Mouse (Mus musculus): Measurements from ENCODE around the gene Ccdc184. TPM values are rescaled to one million over a fixed set of nuclear protein-coding genes. Genes with fewer than 3 reads are reported as not detected.

The Ccdc184 gene
- 0.55 and 0.71 TPM in 2 replicates for total RNA-seq (2021)
- long read RNA-seq, partial matches to known transcripts = 0 of 1 reads
- long read RNA-seq, other reads (novel, unspliced or antisense) = 0 of 1 reads

- DNase-seq = no peak
Measured at GRCm38 (mm10) chr15:98166963-98167644, at the start of gene Ccdc184. Gene Ccdc184 (plus strand): TSS chr15:98167158.

GRCm38 (mm10) chr15:98119363-98119762 lies 47.6 kb upstream of the Ccdc184 start:
- no peak for DNase-seq

DNA sequence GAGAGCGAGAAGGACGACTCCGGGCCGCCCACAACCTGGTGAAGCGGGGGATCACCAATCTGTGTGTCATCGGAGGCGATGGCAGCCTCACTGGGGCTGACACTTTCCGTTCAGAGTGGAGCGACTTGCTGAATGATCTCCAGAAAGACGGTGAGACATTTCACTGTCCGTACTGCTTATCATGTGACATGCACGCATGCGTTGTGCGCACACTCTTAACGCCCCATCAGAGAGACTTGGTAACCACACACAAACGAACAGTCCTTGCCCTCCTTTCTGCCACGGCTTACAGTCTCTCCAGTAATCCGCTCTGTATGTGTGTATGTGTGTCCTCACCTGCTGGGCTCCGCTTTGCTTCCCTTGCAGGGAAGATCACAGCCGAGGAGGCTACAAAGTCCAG lies 46.1 kb upstream of the Ccdc184 start:
- no peak for DNase-seq

- DNase-seq = no peak
Measured at GRCm38 (mm10) chr15:98131001-98131400, 36.0 kb upstream of the Ccdc184 start.

DNA sequence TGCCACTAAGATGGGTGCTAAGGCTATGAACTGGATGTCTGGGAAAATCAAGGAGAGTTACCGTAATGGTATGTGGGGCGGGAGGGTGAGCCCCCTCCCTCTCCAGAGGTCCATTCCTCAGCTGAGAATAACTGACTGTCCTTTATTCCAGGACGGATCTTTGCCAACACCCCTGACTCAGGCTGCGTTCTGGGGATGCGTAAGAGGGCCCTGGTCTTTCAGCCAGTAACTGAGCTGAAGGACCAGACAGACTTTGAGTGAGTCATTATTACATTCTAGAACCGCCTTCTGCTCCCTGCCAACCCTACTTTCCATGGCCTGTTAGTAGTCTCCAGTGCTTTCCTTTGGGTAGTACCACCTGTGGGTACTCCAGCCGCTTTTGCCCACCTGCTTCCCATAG lies 35.5 kb upstream of the Ccdc184 start:
- DNase-seq = no peak

DNA sequence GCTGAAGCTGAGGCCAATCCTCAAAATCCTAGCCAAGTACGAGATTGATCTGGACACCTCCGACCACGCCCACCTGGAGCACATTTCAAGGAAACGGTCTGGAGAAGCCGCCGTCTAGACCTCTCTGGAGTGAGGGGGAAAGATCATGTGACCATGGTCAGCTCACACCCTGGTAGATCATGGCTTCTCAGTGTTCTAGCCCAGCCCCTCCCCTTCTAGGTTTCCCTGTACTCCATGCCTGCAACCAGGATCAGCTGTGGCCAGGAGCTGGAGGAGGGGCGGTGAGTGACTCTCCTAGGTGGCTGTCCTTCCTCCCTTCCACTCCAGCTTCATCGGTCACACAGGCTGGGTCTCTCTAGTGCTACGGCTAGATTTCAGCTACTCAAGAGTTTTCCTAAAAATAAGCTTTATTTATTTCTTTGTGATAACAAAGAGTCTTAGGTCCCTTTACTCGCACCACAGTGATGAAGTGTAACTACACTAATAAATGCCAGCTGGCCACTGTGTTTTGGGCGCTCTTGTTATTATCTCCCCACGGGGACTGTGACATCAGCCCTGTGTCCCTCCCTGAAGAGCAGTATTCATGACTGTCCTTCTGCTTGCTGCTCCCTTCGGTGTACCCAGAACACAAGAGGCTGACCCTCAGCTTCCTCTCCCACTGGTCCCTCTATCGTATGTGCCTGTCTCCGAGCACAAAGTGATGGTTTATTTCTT lies 34.9 kb upstream of the Ccdc184 start:
- no peak for DNase-seq

- DNase-seq = no peak
Measured at GRCm38 (mm10) chr15:98133471-98133870, 33.5 kb upstream of the Ccdc184 start.

- no peak for DNase-seq
Measured at GRCm38 (mm10) chr15:98134034-98134433, 32.9 kb upstream of the Ccdc184 start.

- no peak for DNase-seq
Measured at GRCm38 (mm10) chr15:98134666-98135065, 32.3 kb upstream of the Ccdc184 start.

DNA sequence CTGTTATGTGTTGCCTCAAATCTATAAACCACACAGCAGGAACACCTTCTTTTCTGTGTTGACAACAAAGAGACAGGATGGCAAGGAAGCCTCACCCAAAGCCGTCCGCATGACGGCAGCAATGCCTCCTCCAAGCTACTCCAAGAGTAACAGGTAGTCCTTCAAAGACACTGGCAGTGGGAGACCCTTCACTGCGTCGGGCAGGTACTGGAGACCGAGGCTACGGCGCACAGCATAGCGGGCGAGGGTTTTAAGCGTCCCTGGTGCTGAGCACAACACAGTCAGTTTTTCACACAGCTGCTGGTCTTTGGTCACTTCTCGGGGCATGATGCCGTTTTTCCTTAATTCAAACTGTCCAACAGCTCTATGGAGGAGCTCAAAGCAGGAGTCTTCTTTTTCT lies 31.3 kb upstream of the Ccdc184 start:
- no peak for DNase-seq

DNA sequence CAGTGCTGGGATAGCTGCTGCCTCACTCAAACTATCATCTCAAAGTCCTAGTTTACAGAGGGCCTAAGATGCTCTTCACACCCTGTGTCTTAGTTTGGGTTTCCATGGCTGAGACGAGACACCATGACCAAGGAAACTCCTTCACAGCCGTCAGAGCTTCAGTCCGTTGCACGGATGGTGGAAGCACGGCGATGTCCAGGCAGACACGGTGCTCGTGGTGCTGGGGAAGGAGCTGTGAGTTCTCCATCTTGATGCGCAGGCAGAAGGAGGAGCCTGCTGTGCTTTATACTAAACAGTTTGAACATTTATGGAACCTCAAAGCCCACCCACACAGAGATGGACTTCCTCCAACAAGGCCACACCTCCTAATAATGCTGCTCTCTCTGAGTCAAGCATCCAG lies 30.1 kb upstream of the Ccdc184 start:
- DNase-seq = no peak

DNA sequence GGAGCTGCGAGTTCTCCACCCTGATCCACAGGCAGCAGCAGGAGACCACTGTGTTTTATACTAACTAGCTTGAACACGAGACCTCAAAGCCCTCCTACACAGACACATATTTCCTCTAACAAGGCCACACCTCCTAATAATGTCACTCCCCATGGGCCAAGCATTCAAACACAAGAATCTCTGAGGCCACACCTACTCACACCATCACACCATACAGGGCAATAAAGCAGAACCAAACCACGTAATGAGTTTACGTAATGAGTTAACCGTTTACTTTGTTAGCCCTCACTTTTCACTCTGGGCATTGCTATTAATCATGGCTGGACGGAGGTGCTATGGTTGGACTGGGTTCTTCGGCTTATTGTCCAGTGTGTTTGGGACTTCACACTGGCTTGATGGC lies 27.2 kb upstream of the Ccdc184 start:
- no peak for DNase-seq

DNA sequence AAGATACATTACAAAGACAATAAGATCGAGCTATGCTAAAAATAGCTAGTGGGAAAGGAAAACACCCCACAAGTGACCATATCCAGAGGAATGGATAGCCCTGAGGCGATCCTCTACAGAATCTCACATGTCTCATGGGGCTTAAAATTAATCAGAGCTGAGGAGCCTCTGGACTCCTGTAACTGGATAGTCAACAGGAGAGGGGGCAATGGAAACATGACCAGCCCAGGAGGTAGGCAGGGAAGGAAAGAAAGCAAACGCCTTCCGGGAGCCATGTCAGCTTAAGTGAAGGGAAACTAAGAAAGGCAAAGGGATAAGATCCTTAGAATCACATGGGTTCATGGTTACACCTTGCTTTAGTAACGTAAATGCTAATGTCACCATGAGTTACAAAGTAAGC lies 26.1 kb upstream of the Ccdc184 start:
- DNase-seq = no peak

GRCm38 (mm10) chr15:98142515-98142914 lies 24.4 kb upstream of the Ccdc184 start:
- DNase-seq = no peak

DNA sequence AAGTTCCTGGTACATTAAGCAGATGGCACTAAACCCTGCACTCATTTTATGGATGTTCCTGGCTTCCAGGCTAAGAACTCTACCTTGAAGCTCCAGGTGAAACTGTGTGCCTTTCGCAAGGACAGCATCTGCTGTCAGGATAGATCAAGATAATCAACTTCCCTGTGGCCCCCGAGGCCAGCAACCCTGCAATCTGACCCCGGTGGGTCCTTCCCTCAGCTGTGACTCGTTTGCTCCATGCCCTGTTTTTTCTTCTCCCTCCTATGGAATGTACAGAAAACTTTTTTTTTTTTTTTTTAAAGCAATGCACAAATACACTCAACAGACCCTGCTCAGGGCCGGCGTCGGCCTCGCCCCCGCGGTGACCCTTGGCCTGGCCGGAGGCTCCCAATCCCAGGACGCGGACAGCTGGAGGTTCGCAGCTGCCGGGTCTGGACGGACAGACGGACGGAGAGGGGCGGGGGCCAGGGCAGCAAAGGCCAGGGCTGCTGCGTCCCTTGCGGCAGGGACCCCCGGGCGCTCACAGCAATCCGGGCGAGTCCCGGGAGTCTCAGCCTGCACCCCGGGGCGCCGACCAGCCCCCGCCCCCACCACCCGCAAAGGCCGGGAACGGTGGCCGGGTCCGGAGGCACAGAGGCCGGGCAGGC lies 22.0 kb upstream of the Ccdc184 start:
- DNase-seq = peak; percentile 43

DNA sequence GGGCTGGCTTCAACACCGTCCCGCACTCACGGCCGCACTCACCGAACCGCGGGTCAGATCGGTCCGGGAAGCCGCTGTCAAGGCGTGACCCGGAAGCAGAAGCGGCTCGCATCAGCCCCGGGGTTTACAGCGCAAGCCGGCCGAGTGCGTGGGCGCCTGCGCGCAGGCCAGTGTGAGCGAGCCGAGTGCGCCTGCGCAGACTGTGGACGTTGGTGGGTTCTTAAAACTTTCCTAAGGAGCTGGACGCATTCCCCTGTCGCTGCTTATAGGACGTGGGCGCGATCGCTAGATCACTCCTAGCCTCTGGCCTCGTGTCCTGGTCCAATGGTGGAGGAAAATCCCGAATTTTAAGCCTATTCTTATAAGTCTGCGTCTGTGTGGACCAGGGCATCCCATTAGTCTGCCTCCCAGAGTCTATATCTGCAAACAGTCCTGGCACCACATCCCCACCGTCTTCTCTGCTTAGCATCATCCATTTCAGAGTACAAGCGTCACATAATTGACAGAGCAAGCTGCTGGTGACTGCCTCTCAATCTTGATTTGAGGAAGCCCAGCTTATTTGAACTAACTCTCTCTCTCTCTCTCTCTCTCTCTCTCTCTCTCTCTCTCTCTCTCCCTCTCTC lies 21.3 kb upstream of the Ccdc184 start:
- DNase-seq = peak; percentile 95

DNA sequence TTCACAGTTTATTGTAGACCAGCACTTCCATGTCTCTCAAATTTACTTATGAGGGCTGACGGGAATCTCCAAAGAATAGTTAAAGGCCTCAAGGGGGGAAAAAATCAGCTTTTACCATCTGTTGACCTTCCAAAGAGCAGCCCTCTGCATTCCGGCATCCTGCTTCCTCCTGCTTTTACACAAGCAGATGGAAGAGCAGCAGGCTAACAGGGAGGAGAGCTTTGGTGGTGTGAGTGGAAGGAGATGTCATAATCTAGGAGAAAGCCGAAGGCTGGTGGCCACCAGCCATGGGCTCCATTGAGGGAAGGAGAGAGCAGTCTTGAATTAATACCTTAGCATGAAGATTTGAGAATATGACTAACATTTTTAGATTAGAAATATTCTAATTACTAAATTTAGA lies 18.6 kb upstream of the Ccdc184 start:
- no peak for DNase-seq

GRCm38 (mm10) chr15:98149166-98149602 lies 17.8 kb upstream of the Ccdc184 start:
- no peak for DNase-seq

DNA sequence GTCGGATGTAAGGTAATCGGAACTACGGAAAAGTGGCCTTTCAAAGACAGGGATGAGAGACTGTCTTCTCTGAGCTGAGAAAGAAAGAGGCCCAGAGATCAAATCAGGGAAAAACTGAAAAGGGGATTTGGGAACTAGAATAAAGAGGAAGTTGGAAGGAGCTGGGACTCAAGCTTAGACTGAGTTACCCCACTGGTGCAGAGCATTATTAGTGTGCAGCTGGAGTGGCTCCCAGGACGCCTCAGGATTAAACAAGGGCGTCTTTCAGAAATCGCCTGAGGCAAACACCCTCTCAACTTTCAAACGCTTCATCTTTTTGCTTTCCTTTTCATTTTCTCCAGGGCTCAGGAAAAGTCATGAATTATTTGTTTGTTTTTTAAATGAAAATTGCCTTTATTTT lies 14.0 kb upstream of the Ccdc184 start:
- DNase-seq = no peak

DNA sequence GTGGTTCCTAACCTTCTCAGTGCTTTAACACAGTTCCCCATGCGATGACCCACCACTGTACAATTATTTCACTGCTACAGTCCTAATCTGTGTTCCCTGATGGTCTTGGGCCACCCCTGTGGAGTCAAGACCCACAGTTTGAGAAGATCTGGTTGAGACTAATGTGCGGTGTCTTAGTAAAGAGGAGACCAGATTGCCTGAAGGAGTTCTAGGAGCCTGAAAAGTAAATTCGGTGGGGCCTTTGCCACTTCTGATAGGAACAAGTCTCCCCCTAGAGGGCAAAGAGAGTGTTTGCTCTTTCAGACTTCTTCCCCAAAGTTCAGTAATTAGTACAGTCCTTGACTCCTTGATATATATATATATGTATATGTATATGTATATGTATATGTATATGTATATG lies 13.3 kb upstream of the Ccdc184 start:
- no peak for DNase-seq

GRCm38 (mm10) chr15:98154146-98154545 lies 12.8 kb upstream of the Ccdc184 start:
- DNase-seq = no peak

- no peak for DNase-seq
Measured at GRCm38 (mm10) chr15:98154631-98155030, 12.3 kb upstream of the Ccdc184 start.

DNA sequence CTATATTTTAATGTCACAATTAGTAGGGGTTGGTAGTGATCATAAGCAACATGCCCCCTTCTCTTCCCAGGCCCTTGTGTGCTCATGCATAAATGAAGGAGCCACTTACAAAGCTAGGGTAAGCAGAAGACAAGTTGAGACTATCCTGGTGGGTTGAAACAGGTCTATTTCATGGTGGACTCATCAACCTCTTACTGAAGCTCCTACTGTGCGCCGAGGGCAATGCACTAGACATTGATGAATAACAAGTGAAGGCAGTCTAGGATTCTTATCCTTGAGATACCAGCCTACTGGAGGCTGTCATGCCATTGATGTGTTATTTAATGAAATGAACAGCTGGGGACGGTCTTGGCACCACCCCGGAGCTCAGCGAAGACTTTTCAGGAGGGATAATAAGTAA lies 11.7 kb upstream of the Ccdc184 start:
- no peak for DNase-seq
